Mouse (Mus musculus) adrenal gland, adult 2 months (tissue): ENCODE results near the gene Inpp5d. TPM values are rescaled to one million over a fixed set of nuclear protein-coding genes. Genes with fewer than 3 reads are reported as not detected.

Experiments
- polyA plus RNA-seq: library from polyadenylated mRNA; depleted of rRNA; stranded (reverse); fragments of >200 nt; gene quantifications from 2 replicates; pipeline ENCODE4 v1.2.3, GENCODE M21; 2012; rRNA removed
- total RNA-seq, 2 experiments: library from RNA; stranded (reverse); gene quantifications; 2 replicates each; pipeline ENCODE4 v1.2.3; 2021

Gene Inpp5d
- total and polyA plus RNA-seq, 3 experiments: 11.5 to 21.1 (median 18.4) TPM

Other genes starting within 250 kb of the Inpp5d start
- gene Kcnj13, start 225.6 kb upstream of the Inpp5d start, total RNA-seq: not detected
- not detected in 2 replicates for gene Kcnj13, start 225.6 kb upstream of the Inpp5d start, polyA plus RNA-seq
- not detected for gene Snorc, start 150.0 kb upstream of the Inpp5d start, total RNA-seq
- not detected in 2 replicates for gene Snorc, start 150.0 kb upstream of the Inpp5d start, polyA plus RNA-seq
- not detected for gene Neu2, start 110.4 kb upstream of the Inpp5d start, total RNA-seq
- not detected in 2 replicates for gene Neu2, start 110.4 kb upstream of the Inpp5d start, polyA plus RNA-seq
- gene Ngef, start 46.4 kb upstream of the Inpp5d start, total RNA-seq: under 1 TPM; 0.14 to 0.41 TPM
- gene Ngef, start 46.4 kb upstream of the Inpp5d start, polyA plus RNA-seq: 0.29 and 0.39 TPM in 2 replicates
- gene Atg16l1, start 135.6 kb downstream of the Inpp5d start, total RNA-seq: 10 to 100 TPM; 28.5 to 33.8 TPM
- 15.9 and 17.1 TPM in 2 replicates for gene Atg16l1, start 135.6 kb downstream of the Inpp5d start, polyA plus RNA-seq
- gene Sag, start 183.4 kb downstream of the Inpp5d start, total RNA-seq: 1 to 10 TPM; 1.4 to 2.4 TPM
- gene Sag, start 183.4 kb downstream of the Inpp5d start, polyA plus RNA-seq: 0.48 and 0.57 TPM in 2 replicates
- gene Dgkd, start 233.0 kb downstream of the Inpp5d start, total RNA-seq: 10 to 100 TPM; 49.1 to 66.7 TPM
- gene Dgkd, start 233.0 kb downstream of the Inpp5d start, polyA plus RNA-seq: 15.2 and 16.7 TPM in 2 replicates